Mouse (Mus musculus) neural tube, embryonic 14.5 days (tissue): Measurements from ENCODE around the gene Npas4. TPM values are rescaled to one million over a fixed set of nuclear protein-coding genes. Genes with fewer than 3 reads are reported as not detected.
"Not testable (repeated sequence)": the region's sequence is repeated elsewhere in the genome, so short reads cannot be mapped to it uniquely, and the experiment has no call there.

Experiments used
- ATAC-seq: fragments of 200-750 bp; cut with Nextera tagmentation; 2 replicates; pipeline ENCODE4 v1.8.0; 2017; ENCODE audit warnings: low read depth, mild to moderate bottlenecking, moderate TSS enrichment, moderate library complexity
- H3K27ac ChIP-seq: fragments of 300-500 bp; sonication (generic); 2 replicates; pipeline ENCODE4 v1.5.1; 2014; ENCODE audit warnings: low read depth, mild to moderate bottlenecking, control low read depth, low read length, moderate library complexity, mixed read lengths
- H3K27me3 ChIP-seq: fragments of 300-500 bp; sonication (generic); 2 replicates; pipeline ENCODE4 v1.6.1; 2014; ENCODE audit warnings: low read length; ENCODE audit not compliant: control insufficient read depth, insufficient read depth
- H3K36me3 ChIP-seq: fragments of 300-500 bp; sonication (generic); 2 replicates; pipeline ENCODE4 v1.6.1; 2014; ENCODE audit warnings: low read length, mixed read lengths; ENCODE audit not compliant: control insufficient read depth, insufficient read depth
- H3K4me1 ChIP-seq: fragments of 300-500 bp; sonication (generic); 2 replicates; pipeline ENCODE4 v1.6.1; 2014; ENCODE audit warnings: low read length; ENCODE audit not compliant: control insufficient read depth, insufficient read depth
- H3K4me2 ChIP-seq: fragments of 300-500 bp; sonication (generic); 2 replicates; pipeline ENCODE4 v1.6.1; 2014; ENCODE audit warnings: mild to moderate bottlenecking, low read depth, low read length, control low read depth
- H3K4me3 ChIP-seq: fragments of 300-500 bp; sonication (generic); 2 replicates; pipeline ENCODE4 v1.5.1; 2014; ENCODE audit warnings: low read depth, low read length, control low read depth, mixed read lengths
- H3K9ac ChIP-seq: fragments of 300-500 bp; sonication (generic); replicated peaks from 2 replicates; pipeline ENCODE4 v1.6.1; 2014; ENCODE audit warnings: low read depth, mild to moderate bottlenecking, control low read depth, low read length, mixed read lengths
- H3K9me3 ChIP-seq: fragments of 300-500 bp; sonication (generic); 2 replicates; pipeline ENCODE4 v1.6.1; 2016; ENCODE audit warnings: low read length; ENCODE audit not compliant: control insufficient read depth
- WGBS: fragments of 180-500 bp; shearing (Covaris S2); extraction: QIAGEN DNeasy Blood & Tissue Kit; methylation state at CpG from one replicate; pipeline ENCODE4 v1.1.7; 2014; 5-methylcytosine and 5-hydroxymethylcytosine counted together
- polyA plus RNA-seq: library from polyadenylated mRNA; unstranded; fragments of >200 nt; fragmentation: Nextera tagmentation; extraction: Ambion mirVana; gene quantifications from 2 replicates; pipeline ENCODE4 v1.2.1, GENCODE M21; 2014

Gene Npas4
- polyA plus RNA-seq, 1 experiment from 2014 or later = 0.48 TPM

DNA sequence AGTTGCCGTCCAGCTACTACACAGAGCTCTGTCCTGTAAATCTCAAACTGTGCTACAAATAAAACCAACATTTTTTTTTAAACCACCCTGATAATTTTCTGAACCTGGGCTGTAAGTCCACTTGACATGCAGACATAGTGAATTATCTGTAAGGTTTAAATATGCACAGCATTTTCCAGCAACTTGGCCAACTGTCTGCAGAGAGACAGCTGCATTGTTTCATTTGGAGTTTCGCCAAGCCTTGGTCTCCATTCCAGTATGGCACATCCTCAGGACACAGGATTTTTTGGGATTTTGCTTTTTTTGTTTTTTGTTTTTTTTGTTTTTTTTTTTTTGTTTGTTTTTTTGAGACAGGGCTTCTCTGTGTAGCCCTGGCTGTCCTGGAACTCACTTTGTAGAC is 31.3 kb upstream of the Npas4 start:
- Histone ChIP-seq H3K4me3 (no peak overlapping the region), H3K9me3 (no peaks in the 10 kb centered on the region), H3K9ac (no peak overlapping the region), H3K4me2 (no peak overlapping the region), H3K4me1 (no peaks in the 10 kb centered on the region; the same call in 1 of the 2 replicates), H3K36me3 (no peaks in the 10 kb centered on the region), H3K27ac (no peak overlapping the region), H3K27me3 (no peaks in the 10 kb centered on the region)
- no peak for ATAC-seq
- 89% methylated on average over 2 of the region's 2 CpGs for WGBS

- Histone ChIP-seq H3K4me2 (no peak overlapping the region), H3K36me3 (no peaks in the 10 kb centered on the region), H3K4me1 (no peaks in the 10 kb centered on the region), H3K27me3 (no peaks in the 10 kb centered on the region), H3K9ac (no peak overlapping the region), H3K4me3 (no peak overlapping the region), H3K27ac (no peak overlapping the region), H3K9me3 (no peaks in the 10 kb centered on the region)
- ATAC-seq = no peak
- 84% methylated on average over 3 of the region's 3 CpGs for WGBS
Measured at GRCm38 (mm10) chr19:5018191-5018590, 28.1 kb upstream of the Npas4 start.

DNA sequence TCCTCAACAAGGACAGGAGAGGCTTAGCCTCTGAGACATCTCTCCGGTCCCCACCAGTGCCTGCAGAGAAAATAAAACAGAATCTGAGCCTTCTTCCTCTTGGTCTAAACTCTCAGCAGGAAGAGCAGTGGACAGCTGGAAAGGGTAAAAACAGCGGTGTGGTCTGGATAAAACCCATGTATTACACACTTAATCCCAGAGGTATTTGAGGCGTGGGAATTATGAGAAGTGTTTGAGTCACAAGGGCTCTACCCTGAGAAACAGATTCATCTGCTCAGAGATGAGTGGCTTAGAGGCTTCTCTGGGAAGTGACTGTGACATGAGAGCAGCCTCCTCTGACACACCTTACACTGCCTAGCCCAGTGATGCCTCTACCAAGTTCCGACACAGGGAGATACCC is 27.5 kb upstream of the Npas4 start:
- no peak overlapping the region for H3K9ac ChIP-seq
- WGBS = 83% methylated on average over 4 of the region's 4 CpGs

DNA sequence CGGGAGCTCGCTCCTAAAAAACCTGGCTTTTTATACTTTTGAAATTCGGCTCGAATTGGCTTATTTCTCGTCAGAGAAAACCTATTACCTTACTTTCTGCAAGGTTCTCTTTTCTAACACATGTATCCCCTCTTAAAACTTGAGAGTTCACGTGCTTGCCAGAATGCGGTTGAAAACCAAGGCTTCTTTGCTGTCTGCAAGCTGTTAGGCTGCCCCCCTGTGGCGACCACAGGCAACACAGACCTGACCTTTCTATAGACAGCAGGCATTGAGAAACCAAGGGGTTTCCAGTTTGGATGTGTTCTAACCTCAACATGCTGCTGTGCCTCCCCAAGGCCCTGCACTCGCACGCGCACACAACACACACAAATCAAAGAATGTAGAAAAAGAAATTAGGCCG is 26.7 kb upstream of the Npas4 start:
- WGBS = 23% methylated on average over 12 of the region's 12 CpGs
- Histone ChIP-seq H3K4me1 (no peaks in the 10 kb centered on the region), H3K4me3 (no peak overlapping the region), H3K36me3 (no peaks in the 10 kb centered on the region), H3K27ac (no peak overlapping the region), H3K4me2 (no peak overlapping the region), H3K9me3 (no peaks in the 10 kb centered on the region), H3K27me3 (no peaks in the 10 kb centered on the region), H3K9ac (no peak overlapping the region)
- no peak for ATAC-seq

More for the DNA sequence above, 27.5 kb upstream of the Npas4 start:
- Histone ChIP-seq H3K4me1 (no peaks in the 10 kb centered on the region), H3K9me3 (no peaks in the 10 kb centered on the region), H3K36me3 (no peaks in the 10 kb centered on the region), H3K27me3 (no peaks in the 10 kb centered on the region), H3K4me2 (no peak overlapping the region), H3K27ac (no peak overlapping the region), H3K4me3 (no peak overlapping the region)
- no peak for ATAC-seq

GRCm38 (mm10) chr19:5016221-5016742 is 26.2 kb upstream of the Npas4 start:
- H3K9ac ChIP-seq = no peak overlapping the region
- no peaks in the 10 kb centered on the region for H3K36me3 ChIP-seq
- no peak for ATAC-seq
- H3K4me1 ChIP-seq = no peaks in the 10 kb centered on the region
- H3K27ac ChIP-seq = no peak overlapping the region
- no peak overlapping the region for H3K4me3 ChIP-seq
- WGBS = 37% methylated on average over 10 of the region's 10 CpGs
- no peaks in the 10 kb centered on the region for H3K27me3 ChIP-seq
- no peak overlapping the region for H3K4me2 ChIP-seq
- no peaks in the 10 kb centered on the region for H3K9me3 ChIP-seq

- ATAC-seq = no peak
- H3K27me3 ChIP-seq = no peaks in the 10 kb centered on the region
- no peak overlapping the region for H3K4me3 ChIP-seq
- H3K4me1 ChIP-seq = no peaks in the 10 kb centered on the region
- H3K36me3 ChIP-seq = no peaks in the 10 kb centered on the region
- H3K9me3 ChIP-seq = no peaks in the 10 kb centered on the region
- no peak overlapping the region for H3K9ac ChIP-seq
- 12% methylated on average over 8 of the region's 8 CpGs for WGBS
- H3K4me2 ChIP-seq = no peak overlapping the region
- H3K27ac ChIP-seq = no peak overlapping the region
Measured at GRCm38 (mm10) chr19:5014961-5015398, 24.9 kb upstream of the Npas4 start.

DNA sequence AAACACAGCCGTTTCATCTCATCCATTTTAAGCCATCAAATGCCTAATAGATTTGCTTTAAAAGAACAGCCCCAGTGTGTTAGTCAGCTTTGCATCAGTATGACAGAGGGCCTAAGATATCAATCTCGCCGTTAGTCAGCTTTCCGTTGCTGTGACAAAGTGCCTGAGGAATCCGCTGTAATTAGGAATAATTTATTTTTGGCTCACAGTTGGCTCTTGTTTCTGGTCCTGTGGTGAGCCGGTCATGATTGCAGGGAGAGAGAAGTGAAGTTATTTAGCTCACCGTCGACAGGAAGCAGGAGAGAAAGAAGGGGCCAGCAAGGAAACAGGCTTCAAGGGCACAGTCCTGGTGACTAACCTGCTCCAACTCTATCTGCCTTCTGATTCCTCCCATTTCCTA is 23.0 kb upstream of the Npas4 start:
- WGBS = 69% methylated on average over 8 of the region's 8 CpGs
- Histone ChIP-seq H3K4me2 (no peak overlapping the region), H3K36me3 (no peaks in the 10 kb centered on the region), H3K27me3 (no peaks in the 10 kb centered on the region), H3K9ac (no peak overlapping the region), H3K9me3 (no peaks in the 10 kb centered on the region), H3K27ac (no peak overlapping the region), H3K4me3 (no peak overlapping the region), H3K4me1 (no peaks in the 10 kb centered on the region)
- ATAC-seq = no peak

- 69% methylated on average over 4 of the region's 4 CpGs for WGBS
- ATAC-seq = no peak
- Histone ChIP-seq H3K36me3 (no peaks in the 10 kb centered on the region), H3K4me3 (no peak overlapping the region), H3K9ac (no peak overlapping the region), H3K27ac (no peak overlapping the region), H3K9me3 (no peaks in the 10 kb centered on the region), H3K4me1 (peaks cover 6% of the 10 kb centered on the region; the same call in 1 of the 2 replicates), H3K4me2 (no peak overlapping the region), H3K27me3 (no peaks in the 10 kb centered on the region)
Measured at GRCm38 (mm10) chr19:5004925-5005324, 14.8 kb upstream of the Npas4 start.

DNA sequence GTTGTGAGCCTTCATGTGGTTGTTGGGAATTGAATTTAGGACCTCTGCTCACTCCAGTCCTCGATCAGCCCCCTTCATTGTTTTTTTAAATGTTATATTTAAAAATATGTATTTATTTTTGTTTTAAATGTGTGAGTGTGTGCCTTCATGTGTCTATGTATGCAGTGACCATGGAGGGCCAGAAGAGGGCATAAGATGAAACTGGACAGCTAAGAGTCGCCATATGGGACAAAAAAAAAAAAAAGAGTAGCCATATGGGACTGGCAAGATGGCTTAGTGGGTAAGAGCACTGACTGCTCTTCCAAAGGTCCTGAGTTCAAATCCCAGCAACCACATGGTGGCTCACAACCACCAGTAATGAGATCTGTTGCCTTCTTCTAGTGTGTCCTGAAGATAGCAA is 13.5 kb upstream of the Npas4 start:
- H3K4me1 ChIP-seq, H3K9me3 ChIP-seq, H3K27me3 ChIP-seq, H3K4me2 ChIP-seq, H3K4me3 ChIP-seq, ATAC-seq, H3K27ac ChIP-seq, H3K36me3 ChIP-seq, H3K9ac ChIP-seq: not testable (repeated sequence)
- 52% methylated on average over 2 of the region's 2 CpGs for WGBS
